Mouse (Mus musculus): Measurements from ENCODE around the gene Ppp6r2.

Ppp6r2 gene

DNA sequence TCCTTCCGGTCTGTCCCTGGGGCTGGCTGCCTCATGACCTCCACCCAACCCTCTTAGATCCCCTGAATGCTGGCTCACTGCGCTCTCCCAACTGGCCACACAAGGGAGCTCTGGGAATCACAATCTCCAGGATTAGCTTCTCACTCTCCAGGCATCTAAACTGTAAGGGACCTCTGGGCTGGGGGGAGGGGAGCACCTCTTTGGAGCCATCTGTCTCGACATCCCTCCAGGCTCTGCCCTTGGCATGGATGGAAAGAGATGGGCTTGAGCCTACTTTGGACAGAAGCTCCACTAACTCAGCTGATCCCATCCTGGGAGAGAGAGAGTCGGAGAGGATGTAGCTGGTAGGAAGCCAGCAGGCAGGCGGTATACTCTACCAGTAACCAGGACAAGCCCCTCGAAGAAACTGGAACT is 29.0 kb upstream of the Ppp6r2 start:
- DNase-seq (ENCODE audit: low spot score), result no peak

DNA sequence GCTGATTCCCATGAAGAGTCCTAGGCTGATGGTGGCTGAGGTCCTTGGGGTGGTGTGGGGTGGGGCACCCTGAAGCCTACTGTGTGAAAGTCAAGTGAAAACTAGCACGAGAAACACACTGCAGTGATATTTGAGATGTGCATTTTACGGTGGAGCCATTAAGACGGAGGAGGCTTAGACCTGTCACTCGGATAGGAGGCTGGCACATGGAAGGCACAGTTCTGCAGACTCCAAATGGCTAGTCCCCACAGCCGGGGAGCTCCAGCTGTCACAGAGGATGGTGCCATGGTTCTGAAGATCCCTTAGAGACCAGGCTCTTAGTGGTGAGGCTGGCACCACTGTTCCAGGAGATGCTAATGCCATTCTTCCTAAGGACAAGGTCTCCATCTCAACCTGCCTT is 28.5 kb upstream of the Ppp6r2 start:
- DNase-seq (ENCODE audit: low spot score), result no peak

GRCm38 (mm10) chr15:89184141-89184936 is 27.0 kb upstream of the Ppp6r2 start:
- no peak for DNase-seq (ENCODE audit: low spot score)

- DNase-seq (ENCODE audit: low spot score), result no peak
Measured at GRCm38 (mm10) chr15:89184937-89185227, 26.5 kb upstream of the Ppp6r2 start.

DNA sequence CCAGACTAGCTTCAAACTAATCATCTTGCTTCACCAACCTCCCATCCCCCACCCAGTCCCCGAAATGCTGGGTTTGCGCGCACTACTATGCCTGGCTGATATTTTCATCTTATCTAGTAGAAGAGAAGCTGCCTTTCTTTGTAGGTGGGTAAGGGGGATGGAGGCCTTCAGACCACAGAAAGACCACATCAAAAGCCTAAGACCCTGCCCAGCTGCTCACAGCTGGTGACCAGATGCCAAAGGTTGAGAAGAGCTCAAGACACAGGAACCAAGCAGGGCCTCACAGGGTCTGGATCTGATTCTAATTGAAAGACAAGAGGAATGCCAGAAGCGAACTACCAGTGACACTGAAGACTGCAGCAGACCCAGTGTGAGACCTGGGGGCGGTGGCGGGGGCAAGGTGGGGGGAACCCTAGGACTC is 16.1 kb upstream of the Ppp6r2 start:
- DNase-seq (ENCODE audit: low spot score), result no peak

- DNase-seq (ENCODE audit: low spot score), result peak; percentile 85
Measured at GRCm38 (mm10) chr15:89195690-89196312, 15.6 kb upstream of the Ppp6r2 start.

GRCm38 (mm10) chr15:89196313-89196706 is 15.0 kb upstream of the Ppp6r2 start, which contains the start of gene Dennd6b:
TSS of gene Dennd6b (minus strand) at chr15:89196496.
- DNase-seq (ENCODE audit: low spot score), result peak; percentile 96

DNA sequence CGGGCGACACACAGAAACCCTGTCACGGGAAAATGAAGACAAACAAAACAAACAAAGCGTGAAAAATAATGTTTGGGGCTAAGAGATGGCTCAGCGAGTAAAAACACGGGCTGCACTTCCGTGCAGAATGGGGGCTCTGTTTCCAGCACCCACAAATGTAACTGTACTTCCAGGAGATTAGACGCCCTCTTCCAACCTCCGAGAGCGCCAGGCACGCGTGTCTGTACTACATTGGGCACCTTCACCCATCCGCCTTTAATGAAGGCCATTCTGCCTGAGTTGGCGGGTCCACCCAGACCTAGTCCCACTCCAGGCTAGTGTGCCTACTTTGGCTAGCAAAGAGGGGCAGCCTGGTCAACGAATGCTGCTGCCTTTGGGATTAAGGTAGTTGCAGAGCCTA is 14.3 kb upstream of the Ppp6r2 start:
- no peak for DNase-seq (ENCODE audit: low spot score)

- DNase-seq (ENCODE audit: low spot score), result no peak
Measured at GRCm38 (mm10) chr15:89207457-89207856, 3.9 kb upstream of the Ppp6r2 start.

GRCm38 (mm10) chr15:89209886-89210761 is 1.2 kb upstream of the Ppp6r2 start:
- DNase-seq (ENCODE audit: low spot score), result peak; percentile 89

GRCm38 (mm10) chr15:89211716-89212461 is 536 bp downstream of the Ppp6r2 start:
- DNase-seq (ENCODE audit: low spot score), result peak; percentile 61

DNA sequence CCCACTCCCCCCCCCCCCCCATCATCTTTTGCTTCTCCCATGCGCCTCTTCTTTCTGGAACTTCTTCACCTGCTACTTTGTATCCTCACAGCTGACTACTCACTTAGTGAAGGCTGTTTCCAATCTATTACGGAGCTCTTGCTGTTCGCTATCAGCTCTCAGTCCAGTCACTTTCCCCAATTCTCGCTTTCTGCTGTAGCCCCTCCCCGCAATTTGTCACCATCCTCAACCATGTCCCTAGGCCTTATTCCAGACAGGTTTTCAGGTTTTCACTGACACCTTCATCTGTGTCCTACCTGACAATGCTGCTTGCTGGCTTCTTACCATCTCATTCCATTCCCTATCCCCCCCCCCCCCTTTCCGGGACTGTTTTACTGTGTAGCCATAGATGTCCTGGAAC is 1.1 kb downstream of the Ppp6r2 start:
- no peak for DNase-seq (ENCODE audit: low spot score)

DNA sequence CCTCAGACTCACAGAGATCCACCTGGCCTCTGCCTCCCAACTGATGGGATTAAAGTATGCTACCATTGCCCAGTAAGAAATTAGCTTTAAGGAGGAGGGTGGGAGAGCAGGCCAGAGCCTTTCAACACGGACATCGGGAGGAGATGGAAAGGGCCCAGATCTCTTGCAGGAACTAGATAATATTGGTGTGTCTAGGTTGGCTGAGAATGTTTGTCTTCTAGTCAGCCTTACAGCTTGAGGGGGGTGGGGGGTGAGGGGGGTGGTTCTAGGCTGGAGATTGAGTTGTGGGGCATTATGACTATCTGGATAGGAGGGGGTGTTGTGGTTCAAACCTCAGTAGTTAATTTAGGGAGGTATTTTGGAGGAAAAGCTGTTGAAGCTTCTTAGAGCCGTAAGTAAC is 2.2 kb downstream of the Ppp6r2 start:
- no peak for DNase-seq (ENCODE audit: low spot score)

DNA sequence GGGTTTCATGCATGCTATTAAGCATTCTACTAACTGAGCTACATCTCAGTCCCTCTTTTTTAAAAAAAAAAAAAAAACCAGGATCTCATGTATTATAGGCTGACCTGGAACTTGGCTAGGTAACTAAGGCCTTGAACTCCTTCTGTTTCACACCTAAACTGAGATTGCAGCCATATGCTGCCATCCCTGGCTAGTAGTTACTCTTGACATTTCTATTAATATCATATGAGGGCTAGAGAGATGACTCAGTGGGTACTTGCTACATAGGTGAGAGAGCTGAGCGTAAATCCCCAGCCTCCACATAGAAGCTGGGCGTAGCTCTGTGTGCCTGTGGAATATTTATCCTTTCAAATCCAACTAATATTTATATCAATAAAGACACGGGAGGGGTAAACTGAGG is 3.6 kb downstream of the Ppp6r2 start:
- DNase-seq (ENCODE audit: low spot score), result no peak

DNA sequence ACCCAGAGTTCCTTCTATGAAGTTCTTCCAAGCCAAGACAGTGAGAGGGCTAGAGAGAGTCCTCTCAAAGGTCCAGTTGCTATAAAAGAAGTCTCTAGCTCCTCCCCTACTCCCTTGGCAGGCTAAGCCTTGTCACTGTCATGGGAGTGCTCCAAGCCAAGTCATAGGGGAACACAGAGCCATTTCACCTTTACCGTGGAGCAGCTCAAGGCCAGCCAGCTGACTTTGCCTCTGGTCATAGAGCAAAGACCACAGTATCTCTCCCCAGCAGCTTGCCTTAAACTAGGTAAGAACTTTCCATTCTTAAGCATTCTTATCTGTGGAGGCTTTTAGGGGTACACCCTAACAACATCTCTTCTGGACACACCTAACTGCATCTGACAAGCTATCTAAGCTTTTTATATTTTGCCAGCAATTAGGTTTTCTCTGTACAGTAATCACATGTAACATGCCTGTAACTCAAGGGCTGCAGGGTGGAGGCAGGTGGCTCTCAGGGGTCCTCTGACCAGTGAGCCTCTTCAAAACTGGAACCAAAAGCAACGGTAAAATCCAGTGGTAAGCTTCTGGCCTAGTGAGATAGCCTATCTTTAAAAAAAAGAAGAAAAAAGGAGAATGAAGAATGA is 4.4 kb downstream of the Ppp6r2 start:
- DNase-seq (ENCODE audit: low spot score), result peak; percentile 66

DNA sequence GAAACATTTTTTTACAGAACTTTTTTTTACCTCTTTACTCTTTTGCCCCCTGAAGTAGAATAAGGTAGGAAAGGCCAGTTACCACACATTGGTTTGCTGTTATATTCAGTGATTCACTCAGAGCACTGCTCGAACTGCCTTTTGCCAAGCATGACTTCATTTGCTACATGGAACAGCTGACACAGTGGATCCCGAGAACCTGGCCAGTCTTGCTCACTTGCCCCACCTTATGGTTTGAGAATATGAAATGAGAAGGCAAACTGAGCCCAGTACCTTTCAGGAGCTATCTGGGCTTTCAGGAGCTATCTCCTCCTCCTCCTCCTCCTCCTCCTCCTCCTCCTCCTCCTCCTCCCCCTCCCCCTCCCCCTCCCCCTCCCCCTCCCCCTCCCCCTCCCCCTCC is 22.2 kb downstream of the Ppp6r2 start:
- no peak for DNase-seq (ENCODE audit: low spot score)

DNA sequence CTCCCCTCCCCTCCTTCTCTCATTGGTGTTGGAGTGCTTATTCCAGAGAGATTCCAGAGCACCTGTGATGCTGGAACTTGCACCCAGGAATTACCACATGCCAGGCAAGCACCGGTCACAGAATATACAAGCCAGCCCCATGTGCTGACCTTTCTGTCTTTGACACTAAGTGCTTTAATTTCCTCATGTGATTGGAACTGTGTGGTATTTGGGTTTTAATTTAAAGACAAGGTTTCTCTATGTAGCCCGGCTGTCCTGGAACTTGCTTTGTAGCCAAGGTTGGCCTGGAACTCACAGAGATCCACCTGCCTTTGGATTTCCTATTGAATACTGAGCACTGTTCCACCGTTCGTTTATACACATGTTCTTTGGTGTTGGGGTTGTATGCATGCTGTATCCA is 22.7 kb downstream of the Ppp6r2 start:
- no peak for DNase-seq (ENCODE audit: low spot score)

- DNase-seq (ENCODE audit: low spot score), result no peak
Measured at GRCm38 (mm10) chr15:89239751-89240392, 28.5 kb downstream of the Ppp6r2 start.

DNA sequence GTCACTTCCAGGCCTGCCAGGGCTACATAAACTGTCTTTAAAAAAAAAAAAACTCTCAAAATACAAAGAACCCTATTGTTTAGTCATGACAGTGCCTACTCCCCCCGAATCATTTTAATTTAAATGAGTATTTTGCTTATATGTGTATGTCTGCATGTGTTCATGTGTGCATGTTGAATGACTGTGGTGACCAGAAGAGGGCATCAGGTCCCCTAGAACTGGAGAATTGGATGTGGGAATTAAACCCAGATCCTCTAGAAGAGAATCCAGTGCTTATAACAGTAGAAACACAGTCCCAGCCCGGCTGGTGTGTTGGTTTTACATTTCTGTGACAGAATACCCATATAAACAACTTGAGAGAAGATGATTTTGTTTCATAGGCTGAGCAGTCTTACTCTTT is 29.7 kb downstream of the Ppp6r2 start:
- DNase-seq (ENCODE audit: low spot score), result no peak

- no peak for DNase-seq (ENCODE audit: low spot score)
Measured at GRCm38 (mm10) chr15:89249063-89249462, 37.7 kb downstream of the Ppp6r2 start.

GRCm38 (mm10) chr15:89255330-89255729 is 44.0 kb downstream of the Ppp6r2 start:
- no peak for DNase-seq (ENCODE audit: low spot score)

All from c-Kit-positive CD71-positive TER-119-positive erythroid progenitor cells, embryonic 14.5 days (primary cell).